Mouse (Mus musculus): ENCODE results near the gene Vmn2r28.
"Not testable (repeated sequence)": the region's sequence is repeated elsewhere in the genome, so short reads cannot be mapped to it uniquely, and the experiment has no call there.

Vmn2r28 gene

GRCm38 (mm10) chr7:5493856-5494255 lies at the start of gene Vmn2r28:
Gene Vmn2r28 (minus strand): TSS chr7:5493956.
- in situ Hi-C loops (cut with MboI), result not testable (repeated sequence)

- in situ Hi-C loops (cut with MboI), result not testable (repeated sequence)
Observed at GRCm38 (mm10) chr7:5540770-5541436, 47.1 kb upstream of the Vmn2r28 start.

GRCm38 (mm10) chr7:5456674-5457073 lies 37.1 kb downstream of the Vmn2r28 start, which contains the start of gene Vmn1r59:
Gene Vmn1r59 (minus strand): TSS chr7:5456774.
- in situ Hi-C loops (cut with MboI), result no loop called here

GRCm38 (mm10) chr7:5454011-5454410 lies 39.7 kb downstream of the Vmn2r28 start:
- in situ Hi-C loops (cut with MboI), result not testable (repeated sequence)

- in situ Hi-C loops (cut with MboI), result no loop called here
Observed at GRCm38 (mm10) chr7:5448627-5449026, 45.1 kb downstream of the Vmn2r28 start.
